Mouse (Mus musculus) lung, postnatal 10 days (tissue): ENCODE data around the gene Tmed2.
A peak's percentile ranks its signal among the peaks of the same experiment; 100 is the strongest.
"Not testable (repeated sequence)": the region's sequence is repeated elsewhere in the genome, so short reads cannot be mapped to it uniquely, and the experiment has no call there.

Experiments used
- DNase-seq: peaks from one replicate; pipeline ENCODE4 v3.0.0; 2021

Tmed2 gene

GRCm38 (mm10) chr5:124582515-124582914 lies 42.0 kb downstream of the Tmed2 start:
- peak; percentile 74 for DNase-seq

GRCm38 (mm10) chr5:124592768-124593167 lies 52.3 kb downstream of the Tmed2 start:
- DNase-seq, result no peak

GRCm38 (mm10) chr5:124598224-124599174 lies 58.0 kb downstream of the Tmed2 start:
- peak; percentile 98 for DNase-seq

- not testable (repeated sequence) for DNase-seq
Observed at GRCm38 (mm10) chr5:124599726-124600125, 59.2 kb downstream of the Tmed2 start.
